Mouse (Mus musculus) heart, postnatal 0 days (tissue): ENCODE measurements around the gene Hoxd3.

Experiments used
- CTCF ChIP-seq: IDR thresholded peaks from 2 replicates; pipeline ENCODE4 v1.5.1; 2016; ENCODE audit warnings: antibody characterized with exemption, control low read depth, low read depth
- EP300 ChIP-seq: IDR thresholded peaks from 2 replicates; pipeline ENCODE4 v1.6.1; 2016; ENCODE audit warnings: antibody characterized with exemption, low read depth

GRCm38 (mm10) chr2:74694066-74694465 lies 17.7 kb upstream of the Hoxd3 start:
- TF ChIP-seq CTCF: no peak
- no peak for TF ChIP-seq EP300
